ENCODE assay signal across 8 mouse cellular contexts in the genomic region with DNA sequence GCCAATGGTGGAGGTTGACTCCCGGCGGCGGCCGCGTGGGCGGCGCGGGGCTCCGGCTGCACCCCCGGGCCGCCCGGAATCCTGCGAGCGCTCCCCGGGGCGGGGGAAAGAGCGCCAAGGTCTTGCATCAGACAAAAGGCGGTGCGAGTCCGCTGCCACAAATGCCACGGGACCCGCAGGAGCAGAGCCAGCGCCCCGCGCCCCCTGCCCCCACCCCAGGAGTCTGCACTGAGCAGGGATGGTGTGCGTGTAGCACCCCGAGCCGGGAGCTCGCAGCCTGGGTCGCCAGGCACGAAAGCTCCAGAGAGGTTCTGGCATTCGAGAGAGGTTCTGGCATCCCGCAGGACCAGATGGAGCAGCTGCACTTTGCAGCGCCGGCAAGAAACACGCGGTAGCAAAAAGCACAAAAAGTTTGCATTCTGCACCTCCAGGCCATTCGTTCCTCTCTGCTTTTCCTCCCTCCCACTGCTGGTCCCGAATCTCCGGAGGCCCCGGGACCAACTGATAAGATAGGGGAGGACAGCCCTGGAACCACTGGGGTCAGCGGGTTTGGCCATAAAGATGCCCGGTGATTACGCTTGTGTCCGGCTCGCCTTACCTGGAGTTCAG. TPM values are rescaled to one million over a fixed set of nuclear protein-coding genes. Genes with fewer than 3 reads are reported as not detected.
DNase-seq lines count a peak whose midpoint lies in the region; ATAC-seq lines count a peak whose summit lies in the region.

No protein-coding gene starts in this region.

- WGBS in heart, embryonic 10.5 days = under 1% methylated on average over 46 of the region's 46 CpGs
- WGBS in kidney, embryonic 14.5 days = 1% methylated on average over 46 of the region's 46 CpGs
- under 1% methylated on average over 46 of the region's 46 CpGs for WGBS in liver, embryonic 13.5 days (ENCODE audit: insufficient replicate concordance)

- H3K4me3 ChIP-seq in heart, embryonic 10.5 days = peak overlapping the region; percentile 76
- H3K4me3 ChIP-seq in kidney, embryonic 14.5 days (ENCODE audit: low read length) = peak overlapping the region; percentile 74
- H3K4me3 ChIP-seq in liver, embryonic 13.5 days (replicated peaks) = peak overlapping the region; percentile 73

- H3K27ac ChIP-seq in heart, embryonic 10.5 days = peak overlapping the region; percentile 86
- H3K27ac ChIP-seq in kidney, embryonic 14.5 days (ENCODE audit: low read depth, low read length) = peak overlapping the region; percentile 85
- peak overlapping the region; percentile 73 for H3K27ac ChIP-seq in liver, embryonic 13.5 days

- H3K36me3 ChIP-seq in heart, embryonic 10.5 days = peaks cover under 1% of the 10 kb centered on the region; the same call in 1 of the 2 replicates
- peaks cover 7% of the 10 kb centered on the region for H3K36me3 ChIP-seq in kidney, embryonic 14.5 days (ENCODE audit: control insufficient read depth, insufficient read depth, low read length)
- peaks cover 10% of the 10 kb centered on the region; the same call in 1 of the 2 replicates for H3K36me3 ChIP-seq in liver, embryonic 13.5 days

- no peaks in the 10 kb centered on the region for H3K27me3 ChIP-seq in heart, embryonic 10.5 days (ENCODE audit: insufficient read depth, poor library complexity, severe bottlenecking)
- no peaks in the 10 kb centered on the region for H3K27me3 ChIP-seq in kidney, embryonic 14.5 days (ENCODE audit: control insufficient read depth, insufficient read depth, low read length)
- H3K27me3 ChIP-seq in liver, embryonic 13.5 days = no peaks in the 10 kb centered on the region

- H3K9ac ChIP-seq in kidney, embryonic 14.5 days (ENCODE audit: low read depth, low read length) = peak overlapping the region; percentile 81
- peak overlapping the region; percentile 77 for H3K9ac ChIP-seq in liver, embryonic 13.5 days

- ATAC-seq in kidney, embryonic 14.5 days (ENCODE audit: low FRiP score, low TSS enrichment) = peak; percentile 51; the same call in 1 of the 2 replicates
- peak; percentile 39 for ATAC-seq in liver, embryonic 13.5 days (ENCODE audit: low read depth)

- peaks cover 37% of the 10 kb centered on the region for H3K4me1 ChIP-seq in heart, embryonic 10.5 days
- H3K4me1 ChIP-seq in kidney, embryonic 14.5 days (ENCODE audit: control insufficient read depth, insufficient read depth, low read length) = peaks cover 30% of the 10 kb centered on the region
- H3K4me1 ChIP-seq in liver, embryonic 13.5 days (replicated peaks) = peaks cover 51% of the 10 kb centered on the region

- DNase-seq in A20 (ENCODE audit: low read depth, low spot score) (peak; percentile 62), adipocyte (ENCODE audit: low spot score) (peak; percentile 64)
- DNase-seq in embryo, embryonic 9.5 days (ENCODE audit: extremely low spot score) = peak; percentile 65
- peak; percentile 78 for DNase-seq in heart, embryonic 10.5 days (ENCODE audit: low spot score)
- peak; percentile 17 for DNase-seq in liver, embryonic 13.5 days
- peak; percentile 46 for DNase-seq in naive thymus-derived CD4-positive, alpha-beta T cell, adult 2 months (ENCODE audit: low read depth)
- DNase-seq in testis, postnatal 10 days (ENCODE audit: low spot score) = peak; percentile 77

- H3K9me3 ChIP-seq in heart, embryonic 10.5 days = no peaks in the 10 kb centered on the region
- no peaks in the 10 kb centered on the region for H3K9me3 ChIP-seq in kidney, embryonic 14.5 days (ENCODE audit: control insufficient read depth, low read length)
- H3K9me3 ChIP-seq in liver, embryonic 13.5 days (replicated peaks) = no peaks in the 10 kb centered on the region

- peak overlapping the region; percentile 87 for H3K4me2 ChIP-seq in kidney, embryonic 14.5 days (replicated peaks; ENCODE audit: low read depth, low read length)
- peak overlapping the region; percentile 89 for H3K4me2 ChIP-seq in liver, embryonic 13.5 days

RNA-seq across cellular contexts. Expression of gene Phgdh, which starts 0.6 kb away (rescaled TPM):
- polyA plus RNA-seq in heart, embryonic 10.5 days (2016; fragmentation: Nextera tagmentation; extraction: Ambion mirVana) = 157 and 310 TPM in 2 replicates
- 424 and 494 TPM in 2 replicates for polyA plus RNA-seq in kidney, embryonic 14.5 days (2014; fragmentation: Nextera tagmentation; extraction: Ambion mirVana)
- 305 and 316 TPM in 2 replicates for polyA plus RNA-seq in liver, embryonic 13.5 days (2015; fragmentation: Nextera tagmentation; extraction: Ambion mirVana)

RNA-seq across cellular contexts. Expression of gene Zfp697, which starts 43.1 kb away (rescaled TPM):
- polyA plus RNA-seq in heart, embryonic 10.5 days (2016; fragmentation: Nextera tagmentation; extraction: Ambion mirVana) = 7.3 and 10.0 TPM in 2 replicates
- polyA plus RNA-seq in kidney, embryonic 14.5 days (2014; fragmentation: Nextera tagmentation; extraction: Ambion mirVana) = 18.0 and 21.5 TPM in 2 replicates
- polyA plus RNA-seq in liver, embryonic 13.5 days (2015; fragmentation: Nextera tagmentation; extraction: Ambion mirVana) = 2.0 and 2.8 TPM in 2 replicates

RNA-seq across cellular contexts. Expression of gene Hmgcs2, which starts 59.0 kb away (rescaled TPM):
- 4.4 and 5.6 TPM in 2 replicates for polyA plus RNA-seq in heart, embryonic 10.5 days (2016; fragmentation: Nextera tagmentation; extraction: Ambion mirVana)
- 6.4 and 6.7 TPM in 2 replicates for polyA plus RNA-seq in kidney, embryonic 14.5 days (2014; fragmentation: Nextera tagmentation; extraction: Ambion mirVana)
- 41.9 and 42.6 TPM in 2 replicates for polyA plus RNA-seq in liver, embryonic 13.5 days (2015; fragmentation: Nextera tagmentation; extraction: Ambion mirVana)

Comparison
In these comparisons a context has a peak if more than half of its experiments do, and no peak if none do; other contexts are left out.
1. Peak in every context shown above with its lines: DNase-seq, ATAC-seq, H3K4me3 ChIP-seq and H3K27ac ChIP-seq.
2. DNase-seq: peak in every context shown above with its lines; median percentile 78 in heart, embryonic 10.5 days; 77 in testis, postnatal 10 days; 65 in embryo, embryonic 9.5 days; 64 in adipocyte; 62 in A20; 46 in naive thymus-derived CD4-positive, alpha-beta T cell, adult 2 months; 17 in liver, embryonic 13.5 days.